Mouse (Mus musculus): ENCODE data around the gene Rpl38. TPM values are rescaled to one million over a fixed set of nuclear protein-coding genes. Genes with fewer than 3 reads are reported as not detected.
"Not testable (repeated sequence)": the region's sequence is repeated elsewhere in the genome, so short reads cannot be mapped to it uniquely, and the experiment has no call there.

The Rpl38 gene
- polyA plus RNA-seq, 1 experiment from 2014 or later = 853 TPM

GRCm38 (mm10) chr11:114662746-114663362 is 5.5 kb upstream of the Rpl38 start:
- Histone ChIP-seq H3K4me2 (no peak overlapping the region), H3K4me3 (ENCODE audit: low read depth, low read length) (no peak overlapping the region), H3K27ac (ENCODE audit: low read depth, low read length) (no peak overlapping the region), H3K36me3 (ENCODE audit: control insufficient read depth, insufficient read depth, low read length) (no peaks in the 10 kb centered on the region), H3K4me1 (ENCODE audit: control insufficient read depth, insufficient read depth, low read length) (no peaks in the 10 kb centered on the region), H3K9ac (ENCODE audit: low read depth, low read length) (no peak overlapping the region), H3K27me3 (ENCODE audit: control insufficient read depth, insufficient read depth, low read length) (0 out of 2 replicates have a peak, but pooled peaks cover 3% of the 10 kb centered on the region), H3K9me3 (replicated peaks; ENCODE audit: control insufficient read depth, low read length) (no peaks in the 10 kb centered on the region)
- 33% methylated on average over 6 of the region's 6 CpGs for WGBS (ENCODE audit: insufficient replicate concordance)
- ATAC-seq (replicated peaks; ENCODE audit: insufficient number of reproducible peaks, low FRiP score, low TSS enrichment) = 0 out of 2 replicates have a peak, but pooled peaks have one; percentile 35

DNA sequence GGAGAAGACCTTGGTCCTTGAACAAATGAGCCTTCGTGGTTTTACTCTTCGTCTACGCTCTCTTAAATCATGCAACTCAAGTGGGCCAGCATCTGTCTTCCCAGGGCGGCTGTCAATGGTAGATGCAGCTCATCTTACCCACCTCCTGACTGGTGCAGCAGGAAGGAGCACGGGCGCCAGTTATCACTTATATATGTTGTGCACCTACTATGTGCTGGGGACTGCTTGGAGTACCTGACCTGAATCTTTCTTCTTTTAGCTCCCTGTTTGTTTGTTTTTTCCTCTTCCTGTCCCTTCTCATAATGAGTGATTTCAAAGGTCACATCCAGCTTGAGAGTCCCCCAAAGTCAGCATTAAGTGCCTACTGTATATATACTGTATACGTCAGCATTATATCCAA is 4.2 kb upstream of the Rpl38 start:
- Histone ChIP-seq H3K36me3 (ENCODE audit: control insufficient read depth, insufficient read depth, low read length) (no peaks in the 10 kb centered on the region), H3K9me3 (replicated peaks; ENCODE audit: control insufficient read depth, low read length) (no peaks in the 10 kb centered on the region), H3K27me3 (ENCODE audit: control insufficient read depth, insufficient read depth, low read length) (0 out of 2 replicates have a peak, but pooled peaks cover 3% of the 10 kb centered on the region), H3K4me1 (ENCODE audit: control insufficient read depth, insufficient read depth, low read length) (no peaks in the 10 kb centered on the region), H3K9ac (ENCODE audit: low read depth, low read length) (no peak overlapping the region), H3K4me2 (no peak overlapping the region), H3K27ac (ENCODE audit: low read depth, low read length) (no peak overlapping the region), H3K4me3 (ENCODE audit: low read depth, low read length) (no peak overlapping the region)
- WGBS (ENCODE audit: insufficient replicate concordance) = 80% methylated on average over 7 of the region's 7 CpGs
- ATAC-seq (replicated peaks; ENCODE audit: insufficient number of reproducible peaks, low FRiP score, low TSS enrichment) = no peak

DNA sequence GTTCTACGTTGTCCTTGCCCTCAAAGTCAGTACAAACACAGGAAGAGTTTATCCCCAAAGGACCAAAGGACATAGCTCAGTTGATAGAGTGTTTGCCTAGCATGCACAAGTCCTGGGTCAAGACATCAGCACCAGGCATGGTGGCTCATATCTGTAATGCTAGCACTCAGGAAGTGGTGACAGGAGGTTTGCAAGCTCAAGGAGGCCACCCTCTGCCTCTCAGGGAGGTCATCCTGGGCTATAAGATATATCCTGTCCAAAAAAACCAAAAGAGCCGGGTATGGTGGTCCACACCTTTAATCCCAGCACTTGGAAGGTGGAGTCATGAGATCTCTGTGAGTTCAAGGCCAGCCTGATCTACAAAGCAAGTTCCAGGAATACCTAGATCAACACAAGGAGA is 2.9 kb upstream of the Rpl38 start:
- WGBS (ENCODE audit: insufficient replicate concordance) = 26% methylated on average over 2 of the region's 2 CpGs
- Histone ChIP-seq H3K4me2 (no peak overlapping the region), H3K36me3 (ENCODE audit: control insufficient read depth, insufficient read depth, low read length) (no peaks in the 10 kb centered on the region), H3K4me3 (ENCODE audit: low read depth, low read length) (no peak overlapping the region), H3K9ac (ENCODE audit: low read depth, low read length) (no peak overlapping the region), H3K27ac (ENCODE audit: low read depth, low read length) (no peak overlapping the region), H3K9me3 (replicated peaks; ENCODE audit: control insufficient read depth, low read length) (no peaks in the 10 kb centered on the region), H3K4me1 (ENCODE audit: control insufficient read depth, insufficient read depth, low read length) (peaks cover 11% of the 10 kb centered on the region), H3K27me3 (ENCODE audit: control insufficient read depth, insufficient read depth, low read length) (0 out of 2 replicates have a peak, but pooled peaks cover 3% of the 10 kb centered on the region)
- no peak for ATAC-seq (replicated peaks; ENCODE audit: insufficient number of reproducible peaks, low FRiP score, low TSS enrichment)

DNA sequence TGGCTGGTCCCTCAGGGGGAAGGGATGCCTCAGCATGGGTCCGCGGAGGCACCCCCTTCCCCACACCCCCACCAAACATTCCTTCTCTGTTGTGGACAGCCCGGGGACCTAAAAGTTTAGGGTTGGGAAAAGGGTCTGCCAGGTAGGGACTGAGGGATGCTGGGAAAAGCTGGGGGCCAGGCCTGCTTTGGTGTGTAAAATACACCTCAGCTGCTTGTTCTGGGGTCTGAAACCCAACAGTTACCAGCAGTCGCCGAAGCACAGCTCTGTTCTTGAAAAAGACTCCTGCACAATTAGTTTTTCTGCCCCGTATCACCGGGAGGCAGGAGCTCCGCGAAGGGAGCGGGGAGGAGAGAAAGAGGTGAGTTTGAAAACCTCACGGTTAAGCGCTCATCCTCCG is 1.5 kb upstream of the Rpl38 start:
- Histone ChIP-seq H3K27me3 (ENCODE audit: control insufficient read depth, insufficient read depth, low read length) (0 out of 2 replicates have a peak, but pooled peaks cover 3% of the 10 kb centered on the region), H3K9me3 (replicated peaks; ENCODE audit: control insufficient read depth, low read length) (no peaks in the 10 kb centered on the region), H3K9ac (ENCODE audit: low read depth, low read length) (no peak overlapping the region), H3K4me2 (no peak overlapping the region), H3K27ac (ENCODE audit: low read depth, low read length) (no peak overlapping the region), H3K36me3 (ENCODE audit: control insufficient read depth, insufficient read depth, low read length) (peaks cover 3% of the 10 kb centered on the region), H3K4me3 (ENCODE audit: low read depth, low read length) (no peak overlapping the region), H3K4me1 (ENCODE audit: control insufficient read depth, insufficient read depth, low read length) (peaks cover 15% of the 10 kb centered on the region)
- 8% methylated on average over 13 of the region's 13 CpGs for WGBS (ENCODE audit: insufficient replicate concordance)
- no peak for ATAC-seq (replicated peaks; ENCODE audit: insufficient number of reproducible peaks, low FRiP score, low TSS enrichment)

DNA sequence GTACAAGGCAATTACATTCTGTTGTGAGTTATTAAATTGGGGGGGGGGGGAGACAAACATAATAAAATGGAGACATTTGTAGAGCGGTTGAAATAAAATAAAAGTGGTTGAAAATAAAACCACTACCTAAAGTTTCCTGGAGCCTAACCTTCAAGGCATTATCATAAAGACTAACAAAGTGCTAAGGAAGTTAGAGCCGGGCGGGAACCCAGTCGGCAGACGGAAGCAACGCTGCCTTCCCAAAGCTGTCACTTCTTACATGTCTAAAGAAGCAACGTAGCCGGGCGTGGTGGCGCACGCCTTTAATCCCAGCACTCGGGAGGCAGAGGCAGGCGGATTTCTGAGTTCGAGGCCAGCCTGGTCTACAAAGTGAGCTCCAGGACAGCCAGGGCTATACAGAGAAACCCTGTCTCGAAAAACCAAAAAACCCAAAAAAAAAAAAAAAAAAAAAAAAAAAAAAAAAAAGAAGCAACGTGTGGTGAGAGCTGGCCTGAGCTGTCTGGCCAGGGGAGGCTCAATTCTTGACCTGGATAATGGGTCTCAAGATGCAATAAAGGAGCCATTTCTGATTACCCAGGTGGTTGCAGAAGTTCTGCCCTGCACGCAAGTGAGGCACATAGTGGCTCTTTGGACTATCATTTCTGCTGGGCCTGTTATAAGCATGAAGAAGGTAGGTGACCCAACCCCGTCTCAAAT is 940 bp upstream of the Rpl38 start:
- no peak overlapping the region for H3K4me3 ChIP-seq (ENCODE audit: low read depth, low read length)
- H3K27ac ChIP-seq (ENCODE audit: low read depth, low read length) = no peak overlapping the region
- 0 out of 2 replicates have a peak, but pooled peaks cover 3% of the 10 kb centered on the region for H3K27me3 ChIP-seq (ENCODE audit: control insufficient read depth, insufficient read depth, low read length)
- no peak overlapping the region for H3K4me2 ChIP-seq
- 30% methylated on average over 17 of the region's 18 CpGs for WGBS (ENCODE audit: insufficient replicate concordance)
- H3K36me3 ChIP-seq (ENCODE audit: control insufficient read depth, insufficient read depth, low read length) = peaks cover 8% of the 10 kb centered on the region
- no peak for ATAC-seq (replicated peaks; ENCODE audit: insufficient number of reproducible peaks, low FRiP score, low TSS enrichment)
- H3K9me3 ChIP-seq (replicated peaks; ENCODE audit: control insufficient read depth, low read length) = no peaks in the 10 kb centered on the region
- H3K4me1 ChIP-seq (ENCODE audit: control insufficient read depth, insufficient read depth, low read length) = peaks cover 15% of the 10 kb centered on the region
- no peak overlapping the region for H3K9ac ChIP-seq (ENCODE audit: low read depth, low read length)

- peaks cover 13% of the 10 kb centered on the region for H3K36me3 ChIP-seq (ENCODE audit: control insufficient read depth, insufficient read depth, low read length)
- H3K4me1 ChIP-seq (ENCODE audit: control insufficient read depth, insufficient read depth, low read length) = peaks cover 15% of the 10 kb centered on the region
- not testable (repeated sequence) for ATAC-seq (replicated peaks; ENCODE audit: insufficient number of reproducible peaks, low FRiP score, low TSS enrichment); H3K27ac ChIP-seq (ENCODE audit: low read depth, low read length); H3K4me3 ChIP-seq (ENCODE audit: low read depth, low read length); H3K27me3 ChIP-seq (ENCODE audit: control insufficient read depth, insufficient read depth, low read length); H3K9ac ChIP-seq (ENCODE audit: low read depth, low read length); H3K9me3 ChIP-seq (replicated peaks; ENCODE audit: control insufficient read depth, low read length); H3K4me2 ChIP-seq
- whole genome bisulfite sequencing (ENCODE audit: insufficient replicate concordance) = 20% methylated on average over 11 of the region's 11 CpGs
These were observed 415 bp upstream of the Rpl38 start for GRCm38 (mm10) chr11:114667932-114668285.

- peaks cover 15% of the 10 kb centered on the region for H3K4me1 ChIP-seq (ENCODE audit: control insufficient read depth, insufficient read depth, low read length)
- under 1% methylated on average over 60 of the region's 60 CpGs for WGBS (ENCODE audit: insufficient replicate concordance)
These were observed 658 bp downstream of the Rpl38 start for GRCm38 (mm10) chr11:114668741-114669623.

DNA sequence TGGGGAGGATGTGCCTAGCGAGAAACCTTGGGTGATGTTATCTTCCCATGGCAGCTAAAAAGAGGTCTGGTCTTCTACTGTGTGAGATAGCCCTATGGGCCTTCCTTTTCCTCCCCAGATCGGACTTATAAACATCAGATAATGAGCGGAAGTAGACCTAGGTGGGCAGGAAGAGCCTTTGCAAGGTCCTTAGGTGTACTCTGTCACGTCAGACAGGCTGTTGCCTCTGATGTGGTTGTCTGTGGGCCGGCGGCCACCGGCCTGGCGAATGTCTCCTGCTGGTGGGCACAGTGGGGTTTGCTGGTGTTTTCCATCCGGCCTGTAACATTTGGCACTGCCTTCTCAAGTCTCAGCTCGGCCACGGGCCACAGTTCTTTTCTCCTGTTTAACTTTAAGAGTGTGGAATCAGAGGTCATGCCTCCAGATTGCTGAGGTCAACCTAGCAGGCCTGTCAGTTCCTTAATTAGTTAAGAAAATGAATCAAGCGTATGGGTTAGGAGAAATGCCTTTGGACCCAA is 1.4 kb downstream of the Rpl38 start:
- Histone ChIP-seq H3K27ac (ENCODE audit: low read depth, low read length) (peak overlapping the region; percentile 89), H3K9me3 (replicated peaks; ENCODE audit: control insufficient read depth, low read length) (no peaks in the 10 kb centered on the region), H3K4me1 (ENCODE audit: control insufficient read depth, insufficient read depth, low read length) (peaks cover 15% of the 10 kb centered on the region), H3K27me3 (ENCODE audit: control insufficient read depth, insufficient read depth, low read length) (0 out of 2 replicates have a peak, but pooled peaks cover 3% of the 10 kb centered on the region), H3K9ac (ENCODE audit: low read depth, low read length) (peak overlapping the region; percentile 98), H3K36me3 (ENCODE audit: control insufficient read depth, insufficient read depth, low read length) (peaks cover 17% of the 10 kb centered on the region), H3K4me2 (peak overlapping the region; percentile 89), H3K4me3 (ENCODE audit: low read depth, low read length) (peak overlapping the region; percentile 95)
- WGBS (ENCODE audit: insufficient replicate concordance) = 19% methylated on average over 12 of the region's 12 CpGs
- ATAC-seq (replicated peaks; ENCODE audit: insufficient number of reproducible peaks, low FRiP score, low TSS enrichment) = no peak

More at GRCm38 (mm10) chr11:114668741-114669623, 658 bp downstream of the Rpl38 start:
- ATAC-seq (replicated peaks; ENCODE audit: insufficient number of reproducible peaks, low FRiP score, low TSS enrichment) = peak; percentile 56
- H3K27ac ChIP-seq (ENCODE audit: low read depth, low read length) = peak overlapping the region; percentile 89
- H3K27me3 ChIP-seq (ENCODE audit: control insufficient read depth, insufficient read depth, low read length) = 0 out of 2 replicates have a peak, but pooled peaks cover 3% of the 10 kb centered on the region
- H3K9me3 ChIP-seq (replicated peaks; ENCODE audit: control insufficient read depth, low read length) = no peaks in the 10 kb centered on the region
- peak overlapping the region; percentile 95 for H3K4me3 ChIP-seq (ENCODE audit: low read depth, low read length)
- peaks cover 17% of the 10 kb centered on the region for H3K36me3 ChIP-seq (ENCODE audit: control insufficient read depth, insufficient read depth, low read length)
- peak overlapping the region; percentile 98 for H3K9ac ChIP-seq (ENCODE audit: low read depth, low read length)
- peak overlapping the region; percentile 89 for H3K4me2 ChIP-seq

All from heart, embryonic 11.5 days (tissue).